Mouse (Mus musculus): ENCODE measurements at regions not wholly inside any gene's neighbourhood (a gene's known extent, or its start where the extent isn't known, plus 50 kb on each side); places are given as distances from the start of the nearest gene placed in this dataset.

DNA sequence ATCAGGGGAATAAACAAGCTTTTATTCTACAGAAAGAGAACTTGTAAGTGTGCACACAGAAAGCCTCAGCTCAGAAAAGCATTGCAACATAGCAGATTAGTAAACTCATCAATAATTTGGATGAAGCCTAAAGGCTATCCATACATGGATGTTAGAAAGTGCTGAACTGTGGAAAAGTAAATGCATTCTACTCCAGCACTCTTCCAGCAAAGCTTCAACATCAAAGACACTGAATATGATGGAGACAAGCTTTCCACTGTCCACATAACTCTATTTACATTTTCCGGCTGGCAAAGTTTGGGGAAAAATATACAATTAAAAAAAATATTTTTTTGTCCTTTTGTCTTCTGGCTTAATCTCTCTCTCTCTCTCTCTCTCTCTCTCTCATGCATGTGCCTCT is 69.7 kb downstream of the Slitrk6 start:
- DNase-seq (ENCODE audit: low spot score in 2 of 2), result no peak

DNA sequence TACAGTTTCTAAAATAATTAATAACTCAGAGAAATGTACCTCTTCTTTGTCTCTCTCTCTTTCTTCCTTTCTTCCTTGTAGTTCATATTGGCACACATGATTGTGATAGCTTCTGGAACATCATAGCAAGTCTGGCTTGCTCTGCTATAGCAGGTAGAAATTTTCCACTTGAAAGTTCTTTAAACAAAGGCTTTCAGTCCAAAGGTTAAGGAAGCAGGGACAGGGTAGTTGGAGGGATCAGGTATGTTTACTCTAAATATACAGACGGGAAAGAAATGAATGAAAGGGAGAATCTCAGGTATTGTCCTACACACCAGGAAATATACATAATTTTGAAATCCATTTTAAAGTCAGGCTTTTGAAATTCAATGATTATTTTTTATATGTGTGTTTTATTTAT is 75.2 kb downstream of the Slitrk6 start:
- no peak for DNase-seq (ENCODE audit: low spot score in 2 of 2)

DNA sequence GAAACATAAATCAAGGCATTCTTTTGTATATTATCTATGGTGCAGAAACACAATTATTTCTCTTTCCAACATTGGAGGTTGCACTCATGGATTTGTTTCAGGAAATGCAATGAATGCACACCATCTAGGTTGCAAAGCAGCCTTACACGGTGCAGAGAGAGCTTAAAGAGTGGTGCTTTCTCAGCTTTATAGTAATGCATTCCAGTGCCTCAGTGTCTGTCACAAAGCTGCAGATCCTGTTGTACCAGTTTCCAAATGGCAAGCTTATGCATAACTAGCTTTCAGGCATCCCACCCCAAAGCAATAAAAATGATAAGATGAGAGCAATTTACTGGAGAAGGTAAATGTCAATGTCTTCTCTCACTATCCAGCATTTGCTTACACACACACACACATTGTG is 89.2 kb downstream of the Slitrk6 start:
- DNase-seq (ENCODE audit: low spot score in 2 of 2), result no peak

DNA sequence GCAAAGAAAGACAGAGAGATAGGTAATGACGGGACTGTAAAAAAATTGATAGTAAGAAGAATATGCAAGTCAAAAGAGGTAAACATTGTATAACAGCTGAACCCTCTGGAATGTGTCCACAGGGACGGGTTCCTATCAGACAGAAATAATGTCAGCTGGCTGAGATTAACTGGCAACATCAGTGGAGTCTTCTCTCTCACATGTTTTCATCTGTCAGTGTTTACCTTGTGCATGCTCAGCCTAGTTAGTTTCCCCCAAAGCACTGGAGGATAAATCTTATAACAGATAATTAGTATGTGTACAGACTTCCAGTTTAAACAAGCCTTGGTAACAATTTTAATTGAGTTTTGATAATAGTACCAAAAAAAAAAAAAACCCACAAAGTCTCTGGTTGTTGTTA is 91.7 kb downstream of the Slitrk6 start:
- DNase-seq (ENCODE audit: low spot score in 2 of 2), result no peak

DNA sequence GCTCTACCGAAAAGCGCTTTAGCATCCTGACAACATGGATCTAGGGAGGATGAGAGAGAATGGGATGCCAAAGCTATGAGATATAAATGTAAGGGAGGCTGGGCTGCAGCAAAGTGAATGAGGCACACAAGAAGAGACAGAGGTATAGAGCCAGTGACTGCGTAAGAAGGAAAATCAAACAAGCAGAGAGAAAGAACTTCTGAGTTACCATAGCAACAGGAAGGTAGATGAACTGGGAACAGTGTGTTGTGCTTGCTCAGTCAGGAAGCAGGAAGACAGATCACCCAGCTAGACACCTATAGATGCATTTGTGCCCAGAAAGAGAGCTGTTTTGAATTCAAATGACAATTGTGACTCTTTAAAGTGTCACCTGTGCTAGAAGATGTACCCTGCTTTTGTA is 120.8 kb downstream of the Slitrk6 start:
- DNase-seq (ENCODE audit: low spot score in 2 of 2), result no peak

DNA sequence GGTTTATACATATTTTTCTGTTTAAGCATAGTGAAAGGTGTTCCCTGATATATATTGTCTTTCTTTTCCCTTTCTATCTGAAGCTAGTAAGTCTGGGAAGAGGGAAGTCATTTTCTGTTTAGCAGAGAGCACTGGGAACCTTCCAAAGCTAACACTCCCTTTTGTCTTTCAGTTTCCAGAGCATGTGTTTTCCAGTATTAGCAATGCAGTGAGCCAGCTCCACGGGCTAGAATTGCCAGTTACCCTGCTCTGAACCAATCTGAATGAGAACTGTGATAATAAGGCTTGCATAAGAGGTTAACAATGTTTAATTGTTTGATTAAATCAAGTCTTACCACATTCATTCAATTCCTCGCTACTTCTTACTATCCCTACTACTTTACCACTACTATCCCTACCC is 131.2 kb downstream of the Slitrk6 start:
- no peak for DNase-seq (ENCODE audit: low spot score in 2 of 2)

DNA sequence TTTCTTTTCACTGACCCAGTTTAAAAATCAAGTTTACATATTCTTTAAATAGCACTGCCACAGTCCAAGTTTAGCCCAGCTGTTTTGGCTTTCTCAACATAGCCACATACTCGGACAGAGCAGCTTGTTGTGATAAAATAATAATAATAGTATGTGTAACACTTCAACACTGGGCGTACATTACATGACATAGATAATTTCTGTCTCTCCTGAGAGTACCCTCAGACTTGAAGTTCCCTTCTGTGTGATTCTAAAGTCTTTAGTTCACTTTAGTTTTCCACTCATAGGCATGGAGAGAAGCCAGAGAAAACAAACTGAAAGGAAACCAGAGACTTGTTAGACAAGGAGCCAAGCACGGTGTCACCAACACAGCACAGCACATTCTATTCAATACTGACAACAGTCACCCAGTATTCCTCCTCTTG is 136.4 kb downstream of the Slitrk6 start:
- DNase-seq (ENCODE audit: low spot score in 2 of 2), result peak; percentile 20 to 34

DNA sequence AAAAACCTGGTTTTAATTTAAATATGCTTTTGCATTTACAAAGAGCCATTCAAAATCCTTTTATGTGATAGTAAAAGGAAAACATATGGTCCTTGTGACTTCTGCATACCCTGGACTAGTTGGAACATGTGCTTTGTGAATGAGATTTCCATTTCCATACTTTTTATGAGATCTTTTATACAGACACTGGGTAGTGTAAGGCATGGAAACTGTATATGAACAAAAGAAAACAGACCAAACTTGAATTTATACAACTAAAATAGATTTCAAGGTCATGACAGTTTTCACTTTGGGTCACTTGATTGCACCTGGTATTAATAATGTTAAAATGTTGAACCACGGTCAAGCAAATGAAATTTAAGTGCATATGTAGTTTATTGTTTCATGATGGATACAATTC is 138.5 kb downstream of the Slitrk6 start:
- no peak for DNase-seq (ENCODE audit: low spot score in 2 of 2)

DNA sequence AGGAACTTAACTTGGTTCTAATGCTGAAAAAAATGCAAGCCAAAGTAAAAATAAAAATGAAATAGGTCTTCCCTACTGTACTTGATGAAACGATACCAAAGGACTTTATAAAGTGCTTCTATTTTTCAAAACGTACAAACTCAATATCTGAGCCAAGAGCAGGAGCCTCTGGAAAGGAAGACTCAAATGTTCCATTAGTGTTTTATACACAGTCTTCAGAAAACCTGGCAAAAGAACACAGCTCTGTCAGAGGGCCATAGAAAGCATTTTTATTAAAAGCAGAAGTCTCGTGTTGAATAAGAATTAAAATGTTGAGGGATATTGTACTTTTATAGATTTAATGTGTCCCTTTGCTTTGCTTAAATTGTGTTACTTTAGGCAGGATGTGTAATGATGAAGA is 174.6 kb downstream of the Slitrk6 start:
- no peak for DNase-seq (ENCODE audit: low spot score in 2 of 2)

DNA sequence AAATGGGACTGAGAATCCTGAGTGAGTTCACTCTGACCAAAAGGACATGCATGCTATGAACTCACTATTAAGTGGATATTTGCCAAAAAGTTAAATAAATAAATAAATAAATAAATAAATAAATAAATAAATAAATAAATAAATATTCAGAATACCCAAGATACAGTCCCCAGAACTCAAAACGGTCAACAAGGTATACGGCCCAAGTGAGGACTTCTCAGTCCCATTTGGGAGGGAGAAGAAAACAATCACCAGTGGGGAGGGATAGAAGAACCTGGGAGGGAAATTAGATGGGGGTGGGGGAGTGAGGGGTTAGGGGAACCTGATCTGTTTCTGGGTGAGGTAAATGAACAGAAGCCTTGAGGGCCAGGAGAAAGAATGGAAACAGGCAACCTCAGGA is 184.2 kb downstream of the Slitrk6 start:
- DNase-seq (ENCODE audit: low spot score in 2 of 2), result no peak

DNA sequence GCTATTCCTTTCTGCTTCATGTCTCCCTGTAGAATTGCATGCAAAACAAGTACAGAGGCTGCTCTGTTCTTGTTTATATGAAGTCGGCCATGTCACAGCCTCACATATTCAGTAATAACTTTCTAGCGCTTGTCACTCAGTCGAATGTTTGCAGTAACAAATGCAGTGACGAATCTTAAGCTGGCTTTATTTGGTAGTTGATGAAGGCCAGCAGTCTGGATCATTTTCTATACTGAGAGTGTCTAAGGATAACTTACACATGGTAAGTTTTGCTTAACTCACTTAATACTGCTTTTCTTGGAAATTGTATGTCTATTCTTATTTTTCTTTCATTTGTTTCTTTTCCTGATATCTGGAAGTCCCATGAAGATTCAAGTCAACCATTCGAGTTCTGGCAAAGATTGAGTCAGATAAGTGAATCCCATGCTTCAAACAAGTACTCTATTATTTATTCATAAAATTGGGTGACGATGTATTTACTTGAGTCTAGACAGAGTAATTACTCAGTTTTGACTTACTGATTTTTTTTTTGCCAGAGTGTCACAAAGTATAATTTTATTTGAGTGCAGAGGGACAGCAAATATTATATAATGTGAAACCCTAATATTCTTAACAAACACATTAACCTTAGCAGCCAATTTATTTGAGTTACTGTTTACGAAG is 189.0 kb downstream of the Slitrk6 start:
- DNase-seq (ENCODE audit: low spot score in 2 of 2), result no peak

DNA sequence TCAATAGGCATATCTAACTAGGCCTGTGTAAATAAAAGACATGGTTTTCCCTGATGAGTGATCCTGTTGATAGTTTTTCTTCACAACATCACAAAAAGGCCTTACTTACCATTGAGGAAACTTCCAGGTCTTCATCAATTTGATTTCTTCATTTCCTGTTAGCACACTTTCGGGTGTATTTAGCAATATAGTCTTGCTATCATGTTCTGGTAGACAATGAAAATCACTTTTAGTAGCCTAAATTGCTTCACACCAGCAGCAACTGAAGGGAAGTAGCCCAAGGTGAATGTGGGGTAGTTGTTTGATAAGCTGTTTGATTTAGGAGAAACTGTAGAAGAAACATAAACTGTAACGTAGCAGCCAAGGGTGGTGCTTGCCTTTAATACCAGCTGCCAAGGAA is 190.3 kb downstream of the Slitrk6 start:
- no peak for DNase-seq (ENCODE audit: low spot score in 2 of 2)

DNA sequence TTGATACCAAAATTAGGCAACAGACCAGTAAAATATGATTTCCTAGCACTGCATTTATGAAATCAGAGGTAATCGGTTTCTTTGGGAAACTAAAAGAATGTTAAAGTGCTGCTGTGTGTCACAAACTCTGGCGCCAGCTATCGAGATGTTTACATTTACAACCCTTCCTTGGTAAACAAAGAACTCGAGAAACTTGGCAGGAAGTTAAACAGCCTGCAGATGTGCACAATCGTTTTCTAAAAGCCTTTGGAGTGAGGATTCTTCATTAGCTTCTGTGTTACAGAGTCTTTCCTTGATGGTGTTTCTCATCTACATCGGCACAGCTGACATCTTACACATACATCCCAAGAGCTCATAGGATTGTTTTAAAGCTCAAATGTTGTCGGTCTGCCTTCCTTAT is 209.7 kb downstream of the Slitrk6 start:
- no peak for DNase-seq (ENCODE audit: low spot score in 2 of 2)

DNA sequence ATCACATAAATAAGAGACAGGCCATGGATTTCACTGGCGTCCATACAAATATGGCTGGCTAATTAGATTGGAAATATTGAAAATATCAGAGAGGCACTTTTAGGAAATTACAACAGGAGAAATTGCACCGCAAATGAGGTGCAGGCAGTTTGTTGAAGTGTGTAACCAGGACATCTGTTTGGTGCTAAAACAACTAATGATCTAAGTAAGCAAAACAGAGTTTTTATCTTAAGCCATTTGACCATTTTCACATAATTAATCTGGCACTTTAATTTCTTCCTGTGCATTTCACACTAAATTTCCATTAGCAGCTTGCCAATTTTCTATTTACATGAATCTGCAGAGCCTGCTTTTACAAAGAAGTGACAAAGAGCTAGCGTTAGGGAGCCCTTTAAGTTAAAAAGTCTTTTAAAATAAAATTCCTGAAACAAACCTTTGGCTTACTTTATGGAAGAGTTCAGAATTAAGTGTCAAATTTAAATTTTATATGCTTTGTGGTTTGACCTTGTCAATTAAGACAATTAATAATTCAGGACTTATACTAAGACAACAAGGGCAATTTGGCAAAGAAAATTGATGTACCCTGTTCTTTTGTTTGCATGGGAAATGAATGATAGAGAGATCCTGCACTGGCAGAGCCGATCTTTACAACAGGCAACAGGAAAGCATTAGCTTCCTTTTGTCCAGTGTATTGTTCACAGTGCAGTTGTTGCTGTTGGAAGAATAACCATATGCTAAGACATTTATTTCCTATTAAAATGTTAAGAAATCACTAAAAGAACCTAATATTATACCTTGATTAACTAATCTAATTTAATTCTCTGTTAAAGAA is 211.4 kb downstream of the Slitrk6 start:
- no peak for DNase-seq (ENCODE audit: low spot score in 2 of 2)

DNA sequence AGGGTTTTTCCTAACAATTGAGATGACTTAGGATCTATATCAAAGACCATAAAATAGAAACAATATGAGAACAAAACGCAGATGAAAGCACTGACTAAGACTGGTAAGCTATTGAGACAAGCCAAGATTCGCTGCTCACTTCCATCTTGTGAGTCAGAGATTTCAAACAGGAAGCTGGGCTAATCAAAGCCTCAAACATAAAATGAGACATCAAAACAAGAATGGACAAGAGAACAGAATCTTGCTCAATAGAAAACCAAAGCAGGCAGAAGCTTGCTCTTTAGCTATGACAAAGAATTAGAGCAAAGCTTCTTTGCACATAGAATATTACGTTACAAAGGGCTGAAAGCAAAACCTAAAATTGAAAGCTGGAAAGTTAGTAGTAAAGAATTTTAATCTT is 227.6 kb downstream of the Slitrk6 start:
- no peak for DNase-seq (ENCODE audit: low spot score in 2 of 2)

DNA sequence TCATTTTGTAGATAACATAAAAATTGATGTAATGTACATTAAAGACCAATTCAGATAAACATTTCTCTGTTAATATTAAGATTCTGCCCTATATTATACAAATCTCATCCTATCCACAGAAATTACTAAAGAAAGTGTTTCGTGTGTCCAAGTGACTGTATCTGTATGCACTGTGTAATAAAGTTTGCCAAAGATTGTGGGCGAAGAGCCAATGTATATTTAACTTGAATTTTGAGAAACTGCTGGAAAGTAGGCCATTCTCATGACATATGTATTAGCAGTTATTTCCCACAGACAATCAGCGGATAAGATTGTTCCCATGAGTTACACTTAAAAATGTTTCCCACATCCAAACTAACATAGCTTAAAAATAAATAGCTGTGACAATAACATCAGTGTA is 269.9 kb downstream of the Slitrk6 start:
- no peak for DNase-seq (ENCODE audit: low spot score in 2 of 2)

DNA sequence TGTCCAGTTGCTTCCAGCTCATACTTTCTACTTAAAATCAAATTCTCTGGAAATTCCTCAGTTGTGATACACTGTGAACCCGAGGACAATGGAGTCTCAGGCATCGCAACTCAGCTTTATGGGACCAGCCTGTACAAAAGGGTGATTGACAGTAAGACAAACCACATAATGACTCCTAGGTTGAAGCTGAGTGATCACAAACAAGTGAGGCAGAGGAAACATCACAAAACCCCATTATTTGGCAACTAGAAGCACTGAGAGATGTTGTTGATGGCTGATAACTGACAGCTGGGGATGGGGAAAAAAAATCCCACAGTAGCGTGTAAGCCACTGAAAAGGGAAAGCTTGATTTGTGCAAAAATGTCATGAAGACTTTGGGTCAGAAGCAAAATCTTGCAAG is 282.2 kb downstream of the Slitrk6 start:
- no peak for DNase-seq (ENCODE audit: low spot score in 2 of 2)

DNA sequence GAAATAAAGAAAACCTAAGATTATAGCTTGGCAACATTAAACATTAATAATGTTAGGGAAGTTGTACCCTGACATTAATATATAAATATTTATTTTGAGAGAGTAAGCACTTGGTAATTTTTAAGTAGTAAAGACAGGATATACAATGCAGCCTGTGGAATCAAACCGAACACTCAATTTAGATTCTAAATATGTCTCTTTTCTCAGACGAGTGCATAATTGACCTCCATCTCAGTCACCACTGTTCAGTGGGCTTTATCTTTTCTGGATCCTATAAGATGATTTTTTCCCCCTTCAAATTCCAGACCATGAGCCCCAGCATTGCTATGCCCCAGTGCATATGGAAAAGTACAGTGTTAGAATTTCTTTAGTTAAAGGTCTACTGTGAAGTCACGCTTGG is 282.8 kb downstream of the Slitrk6 start:
- no peak for DNase-seq (ENCODE audit: low spot score in 2 of 2)

DNA sequence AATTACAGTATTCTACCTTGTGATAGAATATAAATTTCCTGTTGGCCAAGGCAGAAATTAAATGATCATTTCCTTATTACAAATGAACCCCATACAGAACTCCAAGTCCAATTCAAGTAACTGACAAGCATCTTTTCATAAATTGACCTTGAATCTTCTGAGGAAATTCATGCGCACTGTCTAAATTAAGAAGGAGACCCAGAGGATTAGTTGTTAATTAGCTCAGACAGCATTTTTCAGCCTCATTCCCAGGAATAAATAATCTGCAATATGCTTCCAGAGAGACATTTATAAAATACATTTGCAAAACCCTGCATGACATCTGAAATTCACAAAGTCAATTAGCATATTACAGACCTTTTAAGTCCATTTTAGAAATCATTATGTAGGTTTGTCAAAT is 284.2 kb downstream of the Slitrk6 start:
- DNase-seq (ENCODE audit: low spot score in 2 of 2), result no peak

DNA sequence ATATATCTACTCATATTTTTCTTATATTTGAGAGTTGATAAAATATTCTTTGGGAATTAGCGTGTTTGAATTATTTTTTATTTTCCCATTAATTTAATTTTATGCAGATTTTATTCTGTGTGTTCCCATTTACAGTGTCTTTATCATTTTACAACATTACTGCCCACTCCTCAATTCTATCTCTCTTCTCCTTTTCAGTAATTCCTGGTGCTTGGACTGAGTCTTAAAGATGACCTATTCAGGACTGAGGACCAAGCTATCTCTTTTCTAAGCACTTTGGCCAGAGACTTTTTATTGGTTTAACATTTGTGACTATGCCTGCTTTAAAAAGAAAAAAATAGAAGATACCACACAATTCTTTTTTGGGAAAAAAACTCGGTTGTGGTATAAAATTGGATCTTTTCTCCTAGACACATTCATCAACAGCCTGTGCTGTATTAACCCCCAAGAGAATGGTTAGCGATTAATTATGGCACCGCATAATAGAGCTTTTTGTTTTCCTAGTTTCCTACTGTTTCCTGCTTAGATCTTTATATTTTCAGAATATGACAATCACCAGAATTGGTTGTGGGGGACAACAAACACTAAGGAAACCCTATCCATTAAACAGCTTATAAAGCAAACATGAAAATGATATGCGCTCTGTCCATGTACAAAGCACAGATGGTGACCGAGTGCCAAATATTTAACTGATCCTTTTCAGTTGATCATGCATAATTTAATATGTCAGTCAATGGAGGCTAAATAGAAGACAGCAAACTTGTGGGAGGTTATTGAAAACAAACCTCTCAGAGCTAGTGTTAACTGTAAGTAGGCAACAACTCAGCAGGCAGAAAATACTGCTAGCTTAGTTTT is 286.3 kb downstream of the Slitrk6 start:
- no peak for DNase-seq (ENCODE audit: low spot score in 2 of 2)

Measured in heart, adult 9 months (tissue).